Mouse (Mus musculus): ENCODE measurements around the gene Foxe1. TPM values are rescaled to one million over a fixed set of nuclear protein-coding genes. Genes with fewer than 3 reads are reported as not detected.
A peak's percentile ranks its signal among the peaks of the same experiment; 100 is the strongest.

Foxe1 gene
- polyA plus RNA-seq, 1 experiment from 2014 or later, result 1.7 TPM

GRCm38 (mm10) chr4:46322715-46323114 lies 20.7 kb upstream of the Foxe1 start:
- DNase-seq (ENCODE audit: low spot score) (no peak), ATAC-seq (ENCODE audit: low read depth) (no peak)
- H3K27me3 ChIP-seq (replicated peaks; ENCODE audit: control insufficient read depth, insufficient read depth, low read length), result no peaks in the 10 kb centered on the region; the same call in 1 of the 2 replicates
- no peaks in the 10 kb centered on the region for H3K4me1 ChIP-seq (ENCODE audit: control insufficient read depth, insufficient read depth, low read length)
- no peaks in the 10 kb centered on the region for H3K9me3 ChIP-seq (ENCODE audit: control insufficient read depth, low read length)
- H3K4me2 ChIP-seq (ENCODE audit: low read depth, low read length), result no peak overlapping the region
- H3K27ac ChIP-seq (replicated peaks; ENCODE audit: low read depth, low read length), result no peak overlapping the region
- H3K36me3 ChIP-seq (ENCODE audit: control insufficient read depth, insufficient read depth, low read length), result no peaks in the 10 kb centered on the region
- WGBS, result 71% methylated on average over 4 of the region's 4 CpGs
- no peak overlapping the region for H3K9ac ChIP-seq (ENCODE audit: low read depth, low read length)
- no peak overlapping the region for H3K4me3 ChIP-seq (ENCODE audit: low read depth, low read length)

- WGBS, result 44% methylated on average over 3 of the region's 3 CpGs
Measured at GRCm38 (mm10) chr4:46328906-46329305, 14.5 kb upstream of the Foxe1 start.

GRCm38 (mm10) chr4:46335846-46336245 lies 7.6 kb upstream of the Foxe1 start:
- DNase-seq (ENCODE audit: low spot score) (peak; percentile 56), ATAC-seq (ENCODE audit: low read depth) (no peak)
- 0% methylated on average over 1 of the region's 1 CpGs for WGBS
- Histone ChIP-seq H3K9me3 (ENCODE audit: control insufficient read depth, low read length) (no peaks in the 10 kb centered on the region), H3K4me2 (ENCODE audit: low read depth, low read length) (no peak overlapping the region), H3K9ac (ENCODE audit: low read depth, low read length) (no peak overlapping the region), H3K27ac (replicated peaks; ENCODE audit: low read depth, low read length) (no peak overlapping the region), H3K36me3 (ENCODE audit: control insufficient read depth, insufficient read depth, low read length) (no peaks in the 10 kb centered on the region), H3K27me3 (replicated peaks; ENCODE audit: control insufficient read depth, insufficient read depth, low read length) (peaks cover 52% of the 10 kb centered on the region), H3K4me3 (ENCODE audit: low read depth, low read length) (no peak overlapping the region), H3K4me1 (ENCODE audit: control insufficient read depth, insufficient read depth, low read length) (no peaks in the 10 kb centered on the region)

More at GRCm38 (mm10) chr4:46328906-46329305, 14.5 kb upstream of the Foxe1 start:
- no peaks in the 10 kb centered on the region for H3K36me3 ChIP-seq (ENCODE audit: control insufficient read depth, insufficient read depth, low read length)
- no peak for DNase-seq (ENCODE audit: low spot score)
- H3K27ac ChIP-seq (replicated peaks; ENCODE audit: low read depth, low read length), result no peak overlapping the region
- no peaks in the 10 kb centered on the region for H3K4me1 ChIP-seq (ENCODE audit: control insufficient read depth, insufficient read depth, low read length)
- no peak overlapping the region for H3K4me3 ChIP-seq (ENCODE audit: low read depth, low read length)
- no peak overlapping the region for H3K9ac ChIP-seq (ENCODE audit: low read depth, low read length)
- H3K27me3 ChIP-seq (replicated peaks; ENCODE audit: control insufficient read depth, insufficient read depth, low read length), result no peaks in the 10 kb centered on the region
- H3K9me3 ChIP-seq (ENCODE audit: control insufficient read depth, low read length), result 0 out of 2 replicates have a peak, but pooled peaks cover 4% of the 10 kb centered on the region
- no peak overlapping the region for H3K4me2 ChIP-seq (ENCODE audit: low read depth, low read length)
- ATAC-seq (ENCODE audit: low read depth), result no peak

GRCm38 (mm10) chr4:46337990-46338389 lies 5.4 kb upstream of the Foxe1 start:
- WGBS, result 0% methylated on average over 3 of the region's 3 CpGs
- no peaks in the 10 kb centered on the region for H3K36me3 ChIP-seq (ENCODE audit: control insufficient read depth, insufficient read depth, low read length)
- no peak overlapping the region for H3K4me2 ChIP-seq (ENCODE audit: low read depth, low read length)
- no peak overlapping the region for H3K4me3 ChIP-seq (ENCODE audit: low read depth, low read length)
- peaks cover 73% of the 10 kb centered on the region for H3K27me3 ChIP-seq (replicated peaks; ENCODE audit: control insufficient read depth, insufficient read depth, low read length)
- H3K4me1 ChIP-seq (ENCODE audit: control insufficient read depth, insufficient read depth, low read length), result no peaks in the 10 kb centered on the region
- DNase-seq (ENCODE audit: low spot score), result no peak
- no peaks in the 10 kb centered on the region for H3K9me3 ChIP-seq (ENCODE audit: control insufficient read depth, low read length)
- no peak for ATAC-seq (ENCODE audit: low read depth)
- no peak overlapping the region for H3K9ac ChIP-seq (ENCODE audit: low read depth, low read length)
- no peak overlapping the region for H3K27ac ChIP-seq (replicated peaks; ENCODE audit: low read depth, low read length)

GRCm38 (mm10) chr4:46339026-46339425 lies 4.4 kb upstream of the Foxe1 start:
- no peak overlapping the region for H3K4me3 ChIP-seq (ENCODE audit: low read depth, low read length)
- H3K9ac ChIP-seq (ENCODE audit: low read depth, low read length), result no peak overlapping the region
- no peak overlapping the region for H3K4me2 ChIP-seq (ENCODE audit: low read depth, low read length)
- ATAC-seq (ENCODE audit: low read depth) (no peak), DNase-seq (ENCODE audit: low spot score) (no peak)
- no peak overlapping the region for H3K27ac ChIP-seq (replicated peaks; ENCODE audit: low read depth, low read length)
- H3K9me3 ChIP-seq (ENCODE audit: control insufficient read depth, low read length), result no peaks in the 10 kb centered on the region
- H3K36me3 ChIP-seq (ENCODE audit: control insufficient read depth, insufficient read depth, low read length), result no peaks in the 10 kb centered on the region
- no peaks in the 10 kb centered on the region for H3K4me1 ChIP-seq (ENCODE audit: control insufficient read depth, insufficient read depth, low read length)
- peaks cover 84% of the 10 kb centered on the region for H3K27me3 ChIP-seq (replicated peaks; ENCODE audit: control insufficient read depth, insufficient read depth, low read length)
- WGBS, result 17% methylated on average over 10 of the region's 10 CpGs

- ATAC-seq (ENCODE audit: low read depth), result no peak
- no peak for DNase-seq (ENCODE audit: low spot score)
- Histone ChIP-seq H3K4me3 (ENCODE audit: low read depth, low read length) (no peak overlapping the region), H3K4me2 (ENCODE audit: low read depth, low read length) (no peak overlapping the region), H3K36me3 (ENCODE audit: control insufficient read depth, insufficient read depth, low read length) (no peaks in the 10 kb centered on the region), H3K4me1 (ENCODE audit: control insufficient read depth, insufficient read depth, low read length) (no peaks in the 10 kb centered on the region; the same call in 1 of the 2 replicates), H3K27me3 (replicated peaks; ENCODE audit: control insufficient read depth, insufficient read depth, low read length) (peaks cover 86% of the 10 kb centered on the region), H3K27ac (replicated peaks; ENCODE audit: low read depth, low read length) (no peak overlapping the region), H3K9ac (ENCODE audit: low read depth, low read length) (no peak overlapping the region), H3K9me3 (ENCODE audit: control insufficient read depth, low read length) (no peaks in the 10 kb centered on the region)
- 2% methylated on average over 25 of the region's 26 CpGs for WGBS
Measured at GRCm38 (mm10) chr4:46339584-46339983, 3.8 kb upstream of the Foxe1 start.

GRCm38 (mm10) chr4:46341831-46342680 lies 1.4 kb upstream of the Foxe1 start:
- 11% methylated on average over 22 of the region's 22 CpGs for WGBS
- no peaks in the 10 kb centered on the region for H3K36me3 ChIP-seq (ENCODE audit: control insufficient read depth, insufficient read depth, low read length)
- ATAC-seq (ENCODE audit: low read depth), result no peak
- no peak overlapping the region; the same call in 1 of the 2 replicates for H3K9ac ChIP-seq (ENCODE audit: low read depth, low read length)
- no peaks in the 10 kb centered on the region for H3K9me3 ChIP-seq (ENCODE audit: control insufficient read depth, low read length)
- no peak for DNase-seq (ENCODE audit: low spot score)
- peak overlapping the region; percentile 43 for H3K4me3 ChIP-seq (ENCODE audit: low read depth, low read length)
- peaks cover 98% of the 10 kb centered on the region for H3K27me3 ChIP-seq (replicated peaks; ENCODE audit: control insufficient read depth, insufficient read depth, low read length)
- no peak overlapping the region for H3K27ac ChIP-seq (replicated peaks; ENCODE audit: low read depth, low read length)
- H3K4me1 ChIP-seq (ENCODE audit: control insufficient read depth, insufficient read depth, low read length), result no peaks in the 10 kb centered on the region; the same call in 1 of the 2 replicates
- H3K4me2 ChIP-seq (ENCODE audit: low read depth, low read length), result peak overlapping the region; percentile 58

GRCm38 (mm10) chr4:46342711-46343286 lies 610 bp upstream of the Foxe1 start:
- peaks cover 98% of the 10 kb centered on the region for H3K27me3 ChIP-seq (replicated peaks; ENCODE audit: control insufficient read depth, insufficient read depth, low read length)
- H3K4me1 ChIP-seq (ENCODE audit: control insufficient read depth, insufficient read depth, low read length), result no peaks in the 10 kb centered on the region; the same call in 1 of the 2 replicates
- no peaks in the 10 kb centered on the region for H3K36me3 ChIP-seq (ENCODE audit: control insufficient read depth, insufficient read depth, low read length)
- no peak overlapping the region for H3K9ac ChIP-seq (ENCODE audit: low read depth, low read length)
- no peak overlapping the region for H3K27ac ChIP-seq (replicated peaks; ENCODE audit: low read depth, low read length)
- no peaks in the 10 kb centered on the region for H3K9me3 ChIP-seq (ENCODE audit: control insufficient read depth, low read length)
- ATAC-seq (ENCODE audit: low read depth) (no peak), DNase-seq (ENCODE audit: low spot score) (no peak)
- WGBS, result under 1% methylated on average over 14 of the region's 28 CpGs
- H3K4me3 ChIP-seq (ENCODE audit: low read depth, low read length), result peak overlapping the region; percentile 43
- peak overlapping the region; percentile 58 for H3K4me2 ChIP-seq (ENCODE audit: low read depth, low read length)
